In the genomic region with DNA sequence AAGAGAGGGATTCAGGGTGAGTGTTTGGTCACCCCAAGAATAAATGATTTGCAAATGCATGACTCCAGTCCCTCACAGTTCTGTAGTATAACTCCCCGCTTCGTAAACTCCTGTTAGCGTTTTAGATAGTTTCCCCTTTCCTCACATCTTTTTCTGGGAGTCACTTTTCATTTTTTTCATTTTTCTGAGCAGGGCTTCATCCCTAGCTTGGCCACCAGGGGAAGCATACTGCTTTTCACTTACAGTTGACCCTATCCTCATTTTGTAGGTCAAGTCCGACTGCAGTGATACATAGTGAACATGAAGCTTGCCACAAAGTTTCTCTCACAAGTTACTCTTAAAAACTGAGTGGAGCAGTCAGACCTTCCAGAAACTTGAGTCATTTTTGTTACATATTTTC, we compare ENCODE assay signal across 8 mouse cellular contexts. TPM values are rescaled to one million over a fixed set of nuclear protein-coding genes. Genes with fewer than 3 reads are reported as not detected.
DNase-seq lines count a peak whose midpoint lies in the region; ATAC-seq and TF ChIP-seq lines count a peak whose summit lies in the region.

No protein-coding gene starts in this region.

- H3K4me2 ChIP-seq in forebrain, postnatal 0 days (ENCODE audit: low read depth), result peak overlapping the region; percentile 90
- H3K4me2 ChIP-seq in lung, embryonic 16.5 days (ENCODE audit: low read depth, low read length), result peak overlapping the region; percentile 90

- no peaks in the 10 kb centered on the region for H3K9me3 ChIP-seq in forebrain, postnatal 0 days (ENCODE audit: low read length)
- H3K9me3 ChIP-seq in lung, embryonic 16.5 days (ENCODE audit: control insufficient read depth, low read length), result no peaks in the 10 kb centered on the region

- H3K36me3 ChIP-seq in forebrain, postnatal 0 days (ENCODE audit: insufficient read depth), result no peaks in the 10 kb centered on the region
- peaks cover 9% of the 10 kb centered on the region for H3K36me3 ChIP-seq in lung, embryonic 16.5 days (ENCODE audit: control insufficient read depth, insufficient read depth, low read length)

- 27% methylated on average over 4 of the region's 4 CpGs for WGBS in cerebellum, adult 2 months
- WGBS in forebrain, postnatal 0 days, result 30% methylated on average over 4 of the region's 4 CpGs
- 19% methylated on average over 4 of the region's 4 CpGs for WGBS in lung, embryonic 16.5 days

- no peaks in the 10 kb centered on the region for H3K4me1 ChIP-seq in cerebellum, adult 2 months (ENCODE audit: control insufficient read depth, insufficient read depth, low read length)
- peaks cover 11% of the 10 kb centered on the region; the same call in 1 of the 2 replicates for H3K4me1 ChIP-seq in forebrain, postnatal 0 days (ENCODE audit: insufficient read depth)
- peaks cover 19% of the 10 kb centered on the region for H3K4me1 ChIP-seq in lung, embryonic 16.5 days (replicated peaks; ENCODE audit: control insufficient read depth, insufficient read depth, low read length)

- H3K9ac ChIP-seq in forebrain, postnatal 0 days, result no peak overlapping the region
- peak overlapping the region; percentile 6 for H3K9ac ChIP-seq in lung, embryonic 16.5 days (ENCODE audit: low read length)

- TF ChIP-seq CTCF in cerebellum, adult 2 months (IDR thresholded peaks at IDR 0.05; ENCODE audit: borderline replicate concordance, insufficient read depth, low read depth, low read length), result peak; percentile 28; the same call in 1 of the 2 replicates
- TF ChIP-seq CTCF in forebrain, postnatal 0 days (IDR thresholded peaks at IDR 0.05; ENCODE audit: low read depth), result peak; percentile 71

- H3K27me3 ChIP-seq in cerebellum, adult 2 months (ENCODE audit: control insufficient read depth, insufficient read depth, low read length), result no peaks in the 10 kb centered on the region
- H3K27me3 ChIP-seq in forebrain, postnatal 0 days (ENCODE audit: insufficient read depth, low read length), result no peaks in the 10 kb centered on the region
- H3K27me3 ChIP-seq in lung, embryonic 16.5 days (ENCODE audit: control insufficient read depth, insufficient read depth, low read depth, low read length), result no peaks in the 10 kb centered on the region

- TF ChIP-seq POLR2A in cerebellum, adult 2 months (IDR thresholded peaks at IDR 0.05; ENCODE audit: borderline replicate concordance, insufficient read depth, low read length), result no peak

- H3K4me3 ChIP-seq in cerebellum, adult 2 months (replicated peaks; ENCODE audit: insufficient read depth, low read depth, low read length), result no peak overlapping the region
- H3K4me3 ChIP-seq in forebrain, postnatal 0 days (ENCODE audit: low read depth, low read length), result no peak overlapping the region
- H3K4me3 ChIP-seq in lung, embryonic 16.5 days (ENCODE audit: low read length), result peak overlapping the region; percentile 96

- no peak for ATAC-seq in CD4-positive, CD25-positive, alpha-beta regulatory T cell, adult 4 months
- no peak for ATAC-seq in forebrain, postnatal 0 days
- ATAC-seq in lung, embryonic 16.5 days (ENCODE audit: low read depth), result no peak

- peak; percentile 51 for DNase-seq in CD4-positive, CD25-positive, alpha-beta regulatory T cell, adult 2 months (ENCODE audit: low read depth, low spot score)
- peak; percentile 31 to 33 for DNase-seq in cerebellum, adult 2 months
- peak; percentile 17 for DNase-seq in forebrain, postnatal 0 days
- peak; percentile 37 for DNase-seq in kidney, adult 11 months
- DNase-seq in retina, embryonic 14.5 days (ENCODE audit: low spot score), result peak; percentile 74
- DNase-seq in gastrocnemius, postnatal 25 days, result no peak

- H3K27ac ChIP-seq in cerebellum, adult 2 months (ENCODE audit: insufficient read depth, low read length), result no peak overlapping the region
- H3K27ac ChIP-seq in forebrain, postnatal 0 days (ENCODE audit: low read depth, low read length), result no peak overlapping the region
- H3K27ac ChIP-seq in lung, embryonic 16.5 days (ENCODE audit: low read length), result no peak overlapping the region

RNA-seq across cellular contexts. Expression of a gene that starts 2.0 kb away (rescaled TPM):
- 10 to 100 TPM; 11.7 to 16.0 TPM for polyA plus RNA-seq in CD4-positive, CD25-positive, alpha-beta regulatory T cell, adult 4 months (2017; shearing (Covaris generic))
- 15.8 and 16.7 TPM in 2 replicates for polyA plus RNA-seq in cerebellum, adult 2 months (2012; rRNA removed)
- total RNA-seq in forebrain, postnatal 0 days (2014; rRNA removed), result 14.0 and 16.2 TPM in 2 replicates
- polyA plus RNA-seq in forebrain, postnatal 0 days (2015; fragmentation: Nextera tagmentation; extraction: Ambion mirVana), result 3.2 and 4.3 TPM in 2 replicates
- 8.8 and 10.4 TPM in 2 replicates for polyA plus RNA-seq in lung, embryonic 16.5 days (2015; fragmentation: Nextera tagmentation; extraction: Ambion mirVana)
- 1 to 10 TPM; 7.6 to 8.3 TPM for total RNA-seq in gastrocnemius, postnatal 25 days (2021)
